Mouse (Mus musculus) central nervous system, embryonic 14 days (tissue): ENCODE results near the gene 2300002M23Rik. TPM values are rescaled to one million over a fixed set of nuclear protein-coding genes. Genes with fewer than 3 reads are reported as not detected.

Experiments used
- polyA plus RNA-seq: library from polyadenylated mRNA; depleted of rRNA; stranded (reverse); fragments of >200 nt; gene quantifications from 2 replicates; pipeline ENCODE4 v1.2.3, GENCODE M21; 2012; rRNA removed

2300002M23Rik gene
- polyA plus RNA-seq, result 0.19 TPM in 1 of 2 replicates, not detected in the other

DNA sequence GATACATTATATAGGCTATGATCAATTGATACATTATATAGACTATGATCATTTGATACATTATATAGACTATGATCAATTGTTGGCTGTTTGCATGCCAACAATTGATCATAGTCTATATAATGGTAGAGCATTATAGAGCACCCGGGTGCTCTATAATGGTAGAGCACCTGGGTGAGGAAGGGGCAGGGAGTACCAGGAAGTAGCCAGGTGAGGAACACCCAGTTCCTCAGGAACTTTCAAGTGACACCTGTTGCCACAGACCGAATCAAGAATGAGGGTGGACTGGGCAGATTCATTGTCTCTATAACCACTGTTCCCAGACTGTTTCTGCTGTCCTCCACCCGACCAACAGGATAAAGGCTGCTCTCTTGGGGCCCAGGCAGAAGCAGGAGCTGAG, at the start of gene 2300002M23Rik:
2300002M23Rik (plus strand) TSS at position 301 of the 400 bp plus-strand sequence.

DNA sequence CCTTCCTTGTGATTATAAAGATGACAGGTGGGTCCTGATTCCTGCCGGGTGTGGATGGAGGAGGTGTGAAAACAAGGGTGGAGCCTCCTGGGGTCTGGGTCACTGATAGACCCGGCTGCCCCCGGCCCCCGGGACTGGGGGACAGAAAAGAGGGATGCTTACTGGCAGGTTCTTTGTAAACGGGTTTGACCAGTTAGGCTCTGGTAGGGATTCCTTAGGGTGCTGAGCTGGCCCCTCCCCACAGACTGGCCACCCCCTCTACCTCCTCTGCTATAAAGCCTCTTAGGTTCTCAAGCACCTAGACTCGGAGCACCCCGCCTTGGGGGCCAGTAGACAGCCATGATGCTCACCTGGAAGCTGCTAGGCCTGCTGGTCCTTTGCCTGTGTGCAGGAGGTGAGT, 34.3 kb upstream of the 2300002M23Rik start, which contains the start of gene Psors1c2:
Psors1c2 (plus strand) TSS at position 301 of the 400 bp plus-strand sequence.

DNA sequence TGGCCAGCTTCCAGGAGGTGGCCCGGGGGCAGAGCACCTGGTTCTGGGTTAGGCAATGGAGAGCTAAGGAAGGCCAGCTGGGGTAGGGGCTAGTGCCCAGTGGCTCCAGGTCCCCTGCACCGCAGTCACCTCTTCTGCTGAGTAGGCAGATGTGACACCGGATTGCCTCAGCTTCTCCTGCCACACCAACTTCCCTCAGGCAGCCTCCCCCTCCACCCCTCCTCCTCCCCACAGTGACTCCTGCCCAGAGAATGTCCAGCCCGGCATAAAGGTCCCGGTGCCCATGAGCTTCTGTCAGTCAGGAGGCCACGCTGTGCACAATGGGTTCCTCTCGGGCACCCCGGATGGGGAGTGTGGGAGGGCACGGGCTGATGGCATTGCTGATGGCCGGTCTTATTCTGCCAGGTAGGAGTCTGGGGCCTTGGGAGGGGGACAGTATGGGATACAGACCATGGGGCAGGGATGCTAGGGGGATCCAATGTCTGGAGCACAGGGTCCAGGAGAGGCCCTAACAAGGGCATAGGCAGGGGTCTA, 15.3 kb upstream of the 2300002M23Rik start, which contains the start of gene Cdsn:
Cdsn (plus strand) TSS at position 248 of the 534 bp plus-strand sequence.

DNA sequence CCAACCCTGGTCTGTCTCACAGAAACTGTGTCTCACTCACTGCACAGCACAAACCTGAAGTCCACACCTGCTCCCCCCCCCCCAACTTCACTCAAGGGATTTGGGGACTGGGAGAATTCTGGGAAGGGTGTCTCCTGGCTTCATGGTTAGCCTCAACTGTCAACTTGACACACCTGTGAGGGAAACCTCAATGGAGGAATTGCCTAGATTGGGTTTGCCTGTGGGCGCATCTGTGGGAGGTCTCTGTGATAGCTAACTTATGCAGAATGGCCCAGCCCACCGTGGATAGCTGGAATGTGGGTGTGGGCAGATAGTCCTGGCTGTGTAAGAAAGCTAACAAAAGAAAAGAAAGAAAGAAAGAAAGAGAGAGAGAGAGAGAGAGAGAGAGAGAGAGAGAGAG, 34.0 kb downstream of the 2300002M23Rik start, which contains the start of gene Sfta2:
Sfta2 (plus strand) TSS at position 301 of the 400 bp plus-strand sequence.

Other genes with a start within 250 kb of the 2300002M23Rik start
- gene H2-Q1, start 247.0 kb upstream of the 2300002M23Rik start, polyA plus RNA-seq, result 0.09 and 0.10 TPM in 2 replicates
- 0.92 and 0.94 TPM in 2 replicates for gene H2-Q2, start 225.2 kb upstream of the 2300002M23Rik start, polyA plus RNA-seq
- 4.9 and 7.0 TPM in 2 replicates for gene H2-Q4, start 187.8 kb upstream of the 2300002M23Rik start, polyA plus RNA-seq
- gene H2-Q6, start 142.6 kb upstream of the 2300002M23Rik start, polyA plus RNA-seq, result 0.54 and 0.61 TPM in 2 replicates
- gene H2-Q7, start 128.3 kb upstream of the 2300002M23Rik start, polyA plus RNA-seq, result 3.8 and 4.5 TPM in 2 replicates
- 0.09 and 0.11 TPM in 2 replicates for gene H2-Q10, start 97.4 kb upstream of the 2300002M23Rik start, polyA plus RNA-seq
- gene Pou5f1, start 61.4 kb upstream of the 2300002M23Rik start, polyA plus RNA-seq, result not detected in 2 replicates
- 27.0 and 27.8 TPM in 2 replicates for gene Tcf19, start 50.6 kb upstream of the 2300002M23Rik start, polyA plus RNA-seq
- gene Cchcr1, start 50.4 kb upstream of the 2300002M23Rik start, polyA plus RNA-seq, result 23.6 and 25.7 TPM in 2 replicates
- gene Psors1c2, start 34.2 kb upstream of the 2300002M23Rik start, polyA plus RNA-seq, result 1.1 and 1.2 TPM in 2 replicates
- gene Cdsn, start 15.3 kb upstream of the 2300002M23Rik start, polyA plus RNA-seq, result 0.02 and 0.13 TPM in 2 replicates
- gene Sfta2, start 34.1 kb downstream of the 2300002M23Rik start, polyA plus RNA-seq, result 0.33 and 0.34 TPM in 2 replicates
- not detected in 2 replicates for gene Gm9573, start 59.2 kb downstream of the 2300002M23Rik start, polyA plus RNA-seq
- gene Mucl3, start 76.2 kb downstream of the 2300002M23Rik start, polyA plus RNA-seq, result 0.06 and 0.15 TPM in 2 replicates
- gene Vars2, start 100.1 kb downstream of the 2300002M23Rik start, polyA plus RNA-seq, result 35.4 and 37.4 TPM in 2 replicates
- 31.1 and 34.8 TPM in 2 replicates for gene Gtf2h4, start 106.3 kb downstream of the 2300002M23Rik start, polyA plus RNA-seq
- gene Ddr1, start 137.2 kb downstream of the 2300002M23Rik start, polyA plus RNA-seq, result 94.3 and 115 TPM in 2 replicates